Mouse (Mus musculus) ES-Bruce4 (cell line): ENCODE measurements around the gene Tmem210.

Experiments
- CTCF ChIP-seq: IDR thresholded peaks from one replicate; pipeline ENCODE4 v1.8.1; 2011; ENCODE audit warnings: low read depth, low read length
- EP300 ChIP-seq: IDR thresholded peaks from 2 replicates; pipeline ENCODE4 v1.6.1; 2011; ENCODE audit warnings: low read depth, low read length; ENCODE audit not compliant: insufficient read depth
- POLR2A ChIP-seq: IDR thresholded peaks from one replicate; pipeline ENCODE4 v1.8.1; 2011; ENCODE audit warnings: low read length; ENCODE audit not compliant: insufficient read depth

DNA sequence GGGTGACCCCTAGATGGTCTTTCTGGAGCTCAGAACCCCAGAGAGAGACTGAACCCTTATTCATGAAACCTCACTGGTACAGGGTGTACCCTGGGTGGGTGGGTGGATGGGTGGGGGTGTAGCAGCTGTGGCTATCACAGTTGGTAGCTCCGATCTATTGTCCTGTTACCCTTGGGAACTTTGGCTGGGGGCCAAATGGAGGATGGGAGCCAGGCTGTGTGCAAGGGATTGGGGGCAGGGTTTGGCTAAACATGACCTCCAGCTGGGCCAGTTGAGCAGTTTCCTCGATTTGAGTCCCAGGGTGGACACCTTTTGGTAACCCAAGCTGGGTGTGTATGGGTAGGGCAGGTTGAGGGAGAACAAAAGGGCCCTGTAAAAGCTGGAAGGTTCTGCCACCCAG, 21.2 kb upstream of the Tmem210 start:
- no peak for TF ChIP-seq CTCF
- no peak for TF ChIP-seq POLR2A
- TF ChIP-seq EP300: peak; percentile 71; the same call in 1 of the 2 replicates
